Mouse (Mus musculus): ENCODE results near the gene Psg17. TPM values are rescaled to one million over a fixed set of nuclear protein-coding genes. Genes with fewer than 3 reads are reported as not detected.

Psg17 gene
- polyA plus RNA-seq, 1 experiment = not detected

- H3K27me3 ChIP-seq (ENCODE audit: control insufficient read depth, insufficient read depth, low read length) = no peaks in the 10 kb centered on the region
- no peak overlapping the region for H3K27ac ChIP-seq (ENCODE audit: insufficient read depth, low read length)
- no peak overlapping the region for H3K4me3 ChIP-seq (ENCODE audit: extremely low read depth, insufficient read depth, insufficient read length)
- no peak for TF ChIP-seq CTCF (IDR thresholded peaks at IDR 0.05; ENCODE audit: extremely low read depth, insufficient read depth, insufficient read length, insufficient replicate concordance)
- no peak for TF ChIP-seq POLR2A (IDR thresholded peaks at IDR 0.05; ENCODE audit: low read depth, low read length)
- no peaks in the 10 kb centered on the region for H3K36me3 ChIP-seq (ENCODE audit: control insufficient read depth, insufficient read depth, low read length)
- no peak for DNase-seq (ENCODE audit: low read depth in 1 of 2, low spot score in 2 of 2)
- H3K4me1 ChIP-seq (ENCODE audit: control insufficient read depth, insufficient read depth, insufficient read length) = no peaks in the 10 kb centered on the region
Observed at GRCm38 (mm10) chr7:18779337-18779781, 42.0 kb downstream of the Psg17 start.

Other genes starting within 250 kb of the Psg17 start
- gene Psg23, start 205.1 kb downstream of the Psg17 start, polyA plus RNA-seq (2012; rRNA removed) = not detected in 2 replicates
- gene Psg21, start 164.9 kb downstream of the Psg17 start, polyA plus RNA-seq (2012; rRNA removed) = not detected in 2 replicates
- gene Psg20, start 135.4 kb downstream of the Psg17 start, polyA plus RNA-seq (2012; rRNA removed) = not detected in 2 replicates
- gene Psg22, start 103.5 kb downstream of the Psg17 start, polyA plus RNA-seq (2012; rRNA removed) = not detected in 2 replicates
- gene Psg19, start 23.1 kb downstream of the Psg17 start, polyA plus RNA-seq (2012; rRNA removed) = not detected in 2 replicates
- 2.4 and 2.9 TPM in 2 replicates for gene Mill2, start 18.4 kb upstream of the Psg17 start, polyA plus RNA-seq (2012; rRNA removed)
- gene Pglyrp1, start 49.7 kb upstream of the Psg17 start, polyA plus RNA-seq (2012; rRNA removed) = 93.4 and 164 TPM in 2 replicates
- 13.0 and 25.5 TPM in 2 replicates for gene Ccdc61, start 88.8 kb upstream of the Psg17 start, polyA plus RNA-seq (2012; rRNA removed)
- gene Nova2, start 104.3 kb upstream of the Psg17 start, polyA plus RNA-seq (2012; rRNA removed) = 0.68 and 0.90 TPM in 2 replicates
- not detected in 2 replicates for gene Nanos2, start 165.8 kb upstream of the Psg17 start, polyA plus RNA-seq (2012; rRNA removed)
- 2.5 and 4.0 TPM in 2 replicates for gene Mypop, start 169.6 kb upstream of the Psg17 start, polyA plus RNA-seq (2012; rRNA removed)
- 23.8 and 32.9 TPM in 2 replicates for gene Irf2bp1, start 182.4 kb upstream of the Psg17 start, polyA plus RNA-seq (2012; rRNA removed)
- gene Foxa3, start 201.9 kb upstream of the Psg17 start, polyA plus RNA-seq (2012; rRNA removed) = 0.38 and 0.49 TPM in 2 replicates
- gene Sympk, start 202.8 kb upstream of the Psg17 start, polyA plus RNA-seq (2012; rRNA removed) = 67.2 and 88.3 TPM in 2 replicates
- gene Rsph6a, start 233.1 kb upstream of the Psg17 start, polyA plus RNA-seq (2012; rRNA removed) = 0.06 TPM in 1 of 2 replicates, not detected in the other